Mouse (Mus musculus) hindlimb bud, embryonic 11.5 days (tissue): ENCODE results near the gene Chn2.

Experiments
- DNase-seq: peaks from one replicate; pipeline ENCODE4 v3.0.0-alpha.2; 2012; ENCODE audit warnings: low read depth, low spot score; ENCODE audit errors: extremely low spot score

Chn2 gene

DNA sequence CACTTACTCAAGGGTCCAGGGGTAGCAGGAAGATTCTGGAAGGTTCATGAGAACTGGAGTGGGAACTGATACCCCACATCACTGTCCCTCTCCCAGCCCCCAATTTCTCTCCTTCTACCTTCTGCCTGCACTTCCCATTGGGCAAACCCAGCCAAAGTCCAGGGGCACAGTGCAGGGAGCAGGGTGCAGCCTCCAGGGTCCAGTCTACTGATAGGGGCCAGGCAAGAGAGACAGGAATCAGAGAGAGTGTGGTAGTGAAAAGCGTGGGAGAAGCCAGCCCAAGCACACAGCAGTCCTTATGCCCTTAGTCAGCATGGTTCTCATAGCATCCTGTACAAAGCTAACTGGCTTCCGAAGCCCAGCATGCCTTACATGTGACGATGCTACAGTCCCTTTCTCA lies 187.7 kb downstream of the Chn2 start:
- no peak for DNase-seq

DNA sequence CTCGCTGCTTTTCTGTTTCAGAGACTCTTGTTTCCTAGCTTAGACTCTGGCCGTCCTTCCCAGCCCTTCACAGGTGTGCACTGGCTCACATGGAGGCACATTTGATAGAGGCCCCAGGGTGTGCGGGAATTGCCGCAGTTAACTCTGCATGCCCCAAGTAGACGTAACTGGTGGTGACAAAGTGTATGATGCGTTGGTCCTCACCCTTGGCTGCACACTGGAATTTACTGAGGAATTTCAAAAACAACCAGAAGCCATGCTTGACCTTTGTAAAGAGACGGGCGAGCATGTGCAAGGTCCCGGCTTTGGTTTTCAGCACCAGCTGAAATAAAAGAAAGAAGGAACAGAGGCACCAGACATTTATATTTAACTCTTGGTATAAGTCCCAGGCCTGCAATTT lies 189.1 kb downstream of the Chn2 start:
- no peak for DNase-seq

DNA sequence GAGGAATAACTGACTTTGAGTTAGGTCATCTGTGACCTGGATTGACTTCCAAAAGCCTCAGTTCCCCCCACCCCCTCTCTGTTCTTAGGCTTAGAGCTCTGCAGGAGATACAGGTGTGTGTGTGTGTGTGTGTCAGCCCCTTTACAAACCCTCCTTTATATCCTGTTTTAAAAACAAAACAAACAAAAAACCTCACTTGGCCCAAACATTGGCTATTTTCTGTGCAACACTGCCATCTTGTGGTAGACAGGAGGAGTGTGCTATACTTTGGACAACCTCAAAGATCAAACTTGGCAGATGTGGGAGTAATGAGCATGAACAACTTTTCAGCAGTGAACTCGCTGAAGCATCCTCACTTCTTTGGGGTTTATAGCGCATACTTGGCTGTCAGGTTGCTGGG lies 189.5 kb downstream of the Chn2 start:
- peak; percentile 78 for DNase-seq

DNA sequence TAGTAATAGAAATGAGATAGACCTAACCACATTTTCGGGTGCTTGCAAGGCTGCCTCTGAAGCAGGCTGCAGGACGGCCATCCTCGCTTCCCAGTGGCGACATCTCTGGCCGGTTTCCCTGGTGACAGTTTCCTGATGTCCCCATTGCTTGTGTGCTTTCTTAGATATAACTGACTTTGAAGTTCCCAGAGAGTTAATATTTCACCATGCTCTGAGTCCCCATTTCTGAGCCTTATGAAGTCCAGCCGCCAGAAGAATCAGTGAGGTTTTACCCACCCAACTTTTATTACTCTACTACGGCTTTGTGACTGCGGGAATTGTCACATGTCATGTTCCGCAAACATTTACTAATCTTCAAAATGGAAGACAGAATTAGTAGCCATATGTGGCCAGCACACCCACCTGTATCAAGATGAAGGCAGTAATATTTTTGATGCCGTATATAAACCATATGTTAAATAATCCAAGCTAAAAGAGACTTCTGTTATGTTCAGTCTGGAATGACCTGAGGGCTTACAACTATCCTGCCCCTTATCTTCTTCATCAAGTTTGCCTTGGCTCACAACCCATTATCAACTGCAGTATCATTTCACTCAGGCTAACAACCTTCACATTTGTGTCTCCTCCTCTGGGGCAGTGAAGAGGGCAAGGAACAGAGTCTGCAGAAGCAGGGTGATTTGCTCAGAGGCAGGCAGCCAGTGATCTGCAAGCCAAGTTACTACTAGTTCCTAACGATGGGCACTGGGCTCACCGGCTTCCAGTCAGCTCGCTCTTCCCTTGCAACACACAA lies 192.6 kb downstream of the Chn2 start:
- no peak for DNase-seq

DNA sequence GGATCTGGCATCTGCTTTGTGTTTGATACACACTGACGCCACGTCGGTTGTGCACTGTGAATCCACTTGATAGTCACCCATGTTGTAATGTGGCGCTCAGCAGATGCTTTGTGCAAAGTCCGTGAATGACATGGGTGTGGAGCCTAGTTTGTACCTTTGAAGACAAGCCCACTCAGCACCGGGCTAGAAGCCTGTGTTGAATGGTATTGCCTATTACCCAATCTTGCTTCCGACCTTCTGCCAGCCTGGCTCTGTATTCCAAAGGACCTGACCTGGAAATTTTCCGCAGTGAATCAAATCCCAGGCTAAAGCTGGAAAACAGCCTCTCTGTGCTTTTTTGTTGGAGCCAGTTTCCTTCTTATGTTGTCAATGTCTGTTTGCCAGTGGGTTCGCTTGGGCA lies 197.1 kb downstream of the Chn2 start:
- no peak for DNase-seq

DNA sequence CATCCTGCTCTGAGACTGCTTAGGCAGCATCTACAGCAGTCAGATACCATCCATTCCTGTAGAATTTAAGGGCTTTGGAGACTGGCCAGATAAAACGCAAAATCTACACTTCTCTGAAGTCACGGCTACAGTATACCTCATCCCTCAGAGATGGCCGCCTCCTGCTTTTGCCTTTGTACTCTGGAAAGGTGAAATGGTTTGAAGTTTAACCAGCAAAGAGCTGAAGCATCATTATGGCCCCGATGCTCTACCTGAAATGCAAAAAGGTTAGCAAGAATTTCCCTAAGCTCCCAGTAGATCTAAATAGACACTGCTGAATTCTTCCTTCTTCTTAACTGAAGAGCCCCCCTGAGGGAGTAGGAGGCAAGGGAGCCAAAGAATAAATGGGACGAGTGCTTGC lies 202.4 kb downstream of the Chn2 start:
- DNase-seq, result no peak

DNA sequence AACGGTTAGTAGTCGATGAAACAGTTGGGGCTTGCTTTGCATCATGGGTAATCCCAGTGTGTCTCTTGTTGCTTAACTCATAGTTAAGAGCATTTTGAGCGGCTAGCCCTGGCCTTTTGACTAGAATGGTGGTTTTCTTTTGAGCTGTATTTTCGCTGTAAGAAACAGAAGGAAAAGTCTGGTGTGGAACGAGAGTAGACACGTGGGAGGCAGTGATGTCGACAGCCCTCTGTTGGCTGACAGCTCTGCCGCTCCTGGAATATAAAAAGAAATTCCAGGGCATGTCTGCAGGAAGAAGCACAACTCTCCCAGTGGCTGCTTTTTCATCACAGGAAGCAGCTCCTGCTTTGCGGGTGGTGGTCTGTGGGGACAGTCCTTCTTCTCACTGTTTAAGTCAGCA lies 202.9 kb downstream of the Chn2 start:
- DNase-seq, result no peak

DNA sequence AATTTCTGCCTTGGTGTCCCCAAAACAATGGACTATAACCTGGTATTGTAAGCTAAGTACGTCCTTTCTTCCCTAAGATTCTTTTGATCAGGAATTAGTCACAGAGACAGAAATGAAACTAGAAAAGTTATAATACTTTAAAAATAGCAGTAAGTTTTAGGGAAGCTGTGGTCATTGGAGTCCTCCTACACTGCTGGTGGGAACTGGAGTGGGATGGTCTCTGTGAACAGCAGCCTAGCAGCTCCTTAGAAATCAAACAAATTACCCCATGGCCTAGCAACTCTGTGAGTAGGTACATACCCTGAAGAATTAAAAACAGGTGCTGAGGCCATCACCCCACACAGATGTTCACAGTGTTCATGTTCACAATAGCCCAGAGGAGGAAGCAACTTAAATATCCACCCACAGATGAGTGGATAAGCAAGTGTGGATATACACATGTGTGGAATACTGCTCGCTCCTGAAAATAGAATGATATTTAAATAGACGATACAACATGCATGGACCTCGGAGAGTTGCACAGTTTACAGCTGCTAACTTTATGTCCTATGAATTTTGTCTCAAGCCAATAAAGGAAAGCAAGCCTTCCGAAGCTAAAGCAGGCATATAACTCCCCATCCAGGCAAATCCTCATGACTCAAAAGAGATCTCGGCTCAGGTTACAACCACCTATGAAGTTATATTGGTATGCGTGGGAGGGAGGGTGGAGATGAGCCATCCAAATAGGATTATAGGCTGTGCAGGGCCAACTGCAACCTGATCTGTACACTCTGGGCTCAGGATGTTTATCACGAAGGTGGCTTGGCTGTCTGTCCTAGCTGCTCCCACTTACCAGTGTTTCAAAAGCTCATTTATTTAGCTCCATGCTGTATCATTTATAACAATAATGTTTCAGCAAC lies 209.2 kb downstream of the Chn2 start:
- DNase-seq, result no peak

DNA sequence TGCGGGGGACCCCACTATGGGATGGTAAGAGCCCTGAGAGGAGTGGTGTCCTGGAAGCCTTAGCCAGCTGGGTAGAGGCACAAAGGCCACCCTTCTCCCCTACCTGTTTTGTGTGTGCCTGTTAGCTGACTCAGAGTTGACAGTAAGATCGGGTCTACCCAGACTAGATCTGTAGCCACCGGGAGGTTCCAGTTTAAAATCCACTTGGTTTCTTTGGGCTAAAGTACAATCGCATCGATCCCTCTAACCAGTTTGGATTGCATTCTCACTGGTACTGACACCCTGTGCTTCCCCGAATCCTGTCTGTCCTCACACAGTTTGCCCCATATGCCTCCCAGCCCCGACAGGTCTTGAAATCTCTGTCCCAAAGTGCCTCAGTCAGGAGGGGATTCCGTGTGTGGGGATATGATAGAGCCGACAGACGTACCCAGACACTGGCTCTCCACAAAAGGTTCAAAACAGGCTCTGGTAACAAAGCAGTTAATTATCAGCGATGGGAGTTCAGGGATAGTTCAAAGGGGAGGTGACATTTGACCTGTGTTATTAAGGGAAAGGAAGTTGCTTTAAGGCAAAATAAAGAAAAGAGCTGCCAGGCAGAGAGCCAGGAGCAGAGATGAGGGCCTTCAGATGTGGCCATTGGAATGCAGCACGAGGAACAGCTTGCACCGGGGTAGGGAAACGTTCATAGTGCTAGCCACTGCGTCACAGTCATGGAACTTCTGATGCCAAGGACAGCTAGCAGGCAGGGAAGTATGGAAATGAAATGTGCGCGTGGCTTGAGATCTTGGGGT lies 212.2 kb downstream of the Chn2 start:
- no peak for DNase-seq

DNA sequence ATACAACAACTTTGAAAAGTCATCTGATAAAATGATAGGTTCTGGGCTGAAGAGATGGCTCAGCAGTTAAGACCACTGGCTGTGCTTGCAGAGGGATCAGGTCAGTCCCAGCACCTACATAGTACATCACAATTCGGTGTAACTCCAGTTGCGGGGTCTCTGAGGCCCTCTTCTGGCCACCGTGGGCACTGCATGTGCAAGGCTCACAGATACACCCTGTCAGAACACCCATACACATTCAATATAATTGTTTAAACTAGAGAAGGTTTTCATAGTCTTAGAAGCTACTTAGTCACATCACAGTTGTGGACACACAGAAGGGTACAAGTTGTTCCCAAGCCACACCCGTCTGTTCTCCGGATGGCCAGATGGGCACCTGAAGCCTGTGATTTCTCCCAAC lies 213.9 kb downstream of the Chn2 start:
- no peak for DNase-seq

DNA sequence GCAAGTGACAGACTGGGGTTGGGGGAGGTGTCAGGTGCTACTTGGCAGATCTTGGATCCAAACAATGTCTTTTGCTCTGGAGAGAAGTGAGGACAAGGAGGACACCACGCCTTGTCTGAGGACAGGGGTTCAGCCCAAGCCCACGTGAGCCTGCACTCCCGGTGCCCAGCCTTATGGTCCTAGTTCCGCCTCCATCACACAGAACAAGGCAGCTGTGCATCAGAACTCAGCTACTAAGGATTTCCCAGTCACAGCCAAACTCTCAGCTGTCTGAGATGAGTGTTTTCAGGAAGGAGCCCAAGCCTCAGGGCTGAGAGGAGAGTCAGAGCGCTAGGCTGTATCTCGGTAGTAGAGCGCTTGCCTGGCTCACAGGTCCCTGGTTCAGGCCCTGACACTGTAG lies 214.5 kb downstream of the Chn2 start:
- no peak for DNase-seq

DNA sequence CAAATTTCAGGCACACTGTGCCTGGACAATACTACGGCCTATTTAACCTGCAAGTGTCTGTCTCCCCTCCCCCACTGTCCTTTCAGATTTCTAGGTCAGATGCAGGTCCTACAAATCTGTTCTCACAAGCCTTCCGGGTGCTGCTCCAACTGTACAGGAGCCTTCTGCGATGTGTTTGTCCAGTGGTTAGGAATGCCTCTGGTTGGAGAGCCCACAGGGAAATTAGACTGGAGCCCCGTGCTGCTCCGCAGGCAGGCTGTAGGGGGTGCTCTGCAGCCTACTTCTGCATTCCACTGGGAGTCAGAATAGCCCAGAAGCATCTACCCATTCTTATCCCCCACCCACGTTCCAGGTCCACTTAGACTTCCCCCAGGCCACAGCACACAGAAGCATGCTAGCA lies 215.4 kb downstream of the Chn2 start:
- no peak for DNase-seq

DNA sequence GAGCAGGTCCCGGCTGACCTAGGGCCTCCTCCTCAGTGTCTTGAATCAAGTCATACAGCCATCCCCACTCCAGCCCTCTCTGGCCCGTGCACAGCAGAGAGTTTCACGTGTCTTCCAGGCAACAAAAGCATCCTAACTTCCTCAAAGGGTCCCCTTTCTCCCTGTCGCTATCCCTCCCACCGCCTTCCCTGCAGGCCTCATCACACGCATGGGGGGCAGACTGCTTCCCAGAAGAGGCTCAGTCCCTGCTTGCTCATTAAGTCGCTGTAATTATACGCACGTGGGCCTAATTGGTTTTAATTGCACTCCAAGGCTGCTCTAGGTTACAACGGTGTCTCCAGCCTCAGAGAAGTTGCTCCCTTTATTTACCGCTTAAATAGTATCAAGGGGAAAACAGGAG lies 216.0 kb downstream of the Chn2 start:
- no peak for DNase-seq

DNA sequence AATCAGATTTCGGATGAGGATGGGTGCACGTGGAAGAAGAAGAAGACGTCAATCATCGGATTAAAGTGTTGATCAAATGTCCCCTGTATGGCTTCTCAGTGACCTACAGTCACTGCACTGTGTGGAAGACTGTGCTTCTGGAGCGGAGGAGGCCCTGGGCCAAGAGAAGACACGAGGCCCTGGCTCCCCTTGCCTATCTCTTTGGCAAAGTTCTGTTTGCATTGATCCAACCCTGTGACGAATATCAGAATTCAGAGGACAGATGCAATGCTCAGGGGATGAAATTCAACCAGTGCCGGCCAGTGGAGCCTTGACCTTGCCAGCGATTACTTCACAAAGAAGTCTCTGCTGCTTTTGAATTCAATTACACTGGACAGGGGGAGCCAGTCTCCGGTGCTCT lies 217.0 kb downstream of the Chn2 start:
- DNase-seq, result no peak

DNA sequence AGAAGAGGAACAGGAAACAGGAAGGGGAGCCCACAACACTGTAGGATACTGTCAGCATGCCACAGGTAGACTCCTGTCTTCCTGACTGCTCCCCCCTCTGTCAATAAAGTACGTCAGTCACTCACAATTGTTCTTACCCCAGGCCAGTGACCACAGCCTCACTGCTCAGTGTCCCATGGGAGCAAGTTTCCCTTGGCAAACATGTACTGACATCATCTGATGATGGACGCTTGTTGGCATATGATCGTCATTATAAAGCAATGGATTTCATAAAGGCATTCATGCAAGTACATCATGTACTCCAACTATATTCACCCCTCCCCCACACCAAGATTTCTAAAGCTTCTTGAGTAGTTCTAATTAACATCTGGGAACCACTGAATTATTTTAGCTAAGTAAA lies 218.2 kb downstream of the Chn2 start:
- no peak for DNase-seq

DNA sequence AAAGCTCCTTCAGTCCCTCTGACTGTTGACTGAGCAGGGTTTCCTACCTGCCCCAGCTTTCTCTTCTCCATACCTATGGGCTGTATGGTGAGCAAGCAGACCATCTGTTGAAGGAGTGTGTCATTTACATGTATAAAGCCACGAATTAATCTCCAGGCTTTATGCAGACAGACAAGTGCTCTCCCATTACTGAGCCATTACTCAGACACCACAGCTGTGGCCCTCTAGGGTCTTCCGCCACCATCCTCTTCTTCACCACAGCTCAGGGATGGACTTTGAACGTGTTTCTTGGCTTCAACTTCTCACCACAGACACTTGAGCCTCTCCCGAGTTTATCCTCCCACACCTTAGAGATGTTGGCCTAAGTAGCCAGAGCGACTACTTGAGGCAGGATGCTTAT lies 219.1 kb downstream of the Chn2 start:
- DNase-seq, result no peak

DNA sequence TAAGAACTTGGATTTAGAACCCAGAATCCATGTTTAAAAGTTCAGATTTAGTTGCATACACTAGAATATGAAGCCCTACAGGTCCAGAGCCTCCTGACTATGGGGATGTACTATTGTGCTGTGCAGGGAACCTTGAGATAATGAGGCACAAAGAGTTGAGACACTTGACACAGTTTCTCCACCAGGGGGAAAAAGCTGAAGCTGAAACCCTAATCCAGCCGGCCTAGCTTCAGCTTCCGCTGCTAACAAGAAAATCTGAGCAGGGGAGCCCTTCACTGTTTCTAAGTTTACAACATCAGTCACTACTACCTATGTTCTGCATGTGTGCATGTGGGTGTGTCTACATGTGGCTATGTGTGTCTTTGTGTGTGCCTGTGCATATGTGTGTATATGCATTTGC lies 223.4 kb downstream of the Chn2 start:
- DNase-seq, result no peak

DNA sequence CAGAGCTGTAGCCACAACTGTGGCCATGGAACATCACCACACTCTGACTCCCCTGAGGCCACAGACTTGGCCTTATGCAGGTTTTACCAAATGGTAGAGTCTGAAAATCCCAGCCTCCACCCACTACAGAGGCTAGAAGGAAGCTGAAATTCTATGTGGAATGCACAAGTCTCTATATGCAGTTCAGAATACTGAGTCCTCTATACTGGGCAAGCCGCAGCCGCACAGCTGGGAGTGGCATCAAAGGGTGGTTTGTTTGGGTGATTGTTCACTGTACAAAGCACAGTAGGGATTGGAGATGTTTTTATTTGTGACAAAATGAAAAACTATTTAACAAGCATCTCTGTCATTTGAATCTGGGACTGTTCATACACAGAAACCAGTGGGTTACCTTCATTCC lies 224.5 kb downstream of the Chn2 start:
- DNase-seq, result no peak

DNA sequence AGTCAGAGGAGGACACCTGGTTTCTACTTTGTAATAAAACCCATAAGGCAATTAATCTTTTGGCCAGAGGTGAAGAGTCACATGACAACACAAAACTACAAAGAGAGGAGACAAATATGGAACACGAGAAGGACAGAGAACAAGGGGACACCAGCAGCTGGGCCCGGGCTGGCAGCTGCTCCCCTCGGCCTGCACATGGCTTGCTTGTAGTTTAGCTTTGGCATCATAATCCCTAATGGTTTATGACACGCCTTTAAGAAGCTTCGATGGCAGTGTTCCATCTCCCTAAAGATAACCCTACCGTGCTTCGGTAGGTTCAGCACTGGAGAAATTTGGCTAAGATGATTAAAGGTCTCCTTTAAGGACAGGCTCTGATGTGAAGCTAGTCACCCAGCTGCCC lies 225.2 kb downstream of the Chn2 start:
- DNase-seq, result no peak

DNA sequence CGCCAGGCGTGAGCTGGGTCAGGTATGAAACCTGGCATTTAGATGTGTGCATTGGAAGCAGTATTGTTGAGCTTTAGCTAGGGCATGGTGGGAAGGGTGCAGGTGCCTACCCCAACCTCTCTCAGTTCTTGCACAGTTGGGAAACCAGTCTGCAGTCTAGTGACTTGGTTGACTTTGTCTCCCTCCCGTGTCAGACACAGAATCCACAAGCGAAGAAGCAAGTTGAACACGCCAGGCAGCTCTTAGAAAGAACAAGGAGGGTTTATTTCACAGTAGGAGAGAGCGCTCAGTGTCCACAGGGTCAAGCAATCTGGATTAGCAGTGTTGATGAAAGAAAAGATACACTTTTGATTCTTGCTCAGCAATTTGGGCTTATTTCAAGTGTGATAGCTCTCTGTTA lies 226.0 kb downstream of the Chn2 start:
- no peak for DNase-seq

DNA sequence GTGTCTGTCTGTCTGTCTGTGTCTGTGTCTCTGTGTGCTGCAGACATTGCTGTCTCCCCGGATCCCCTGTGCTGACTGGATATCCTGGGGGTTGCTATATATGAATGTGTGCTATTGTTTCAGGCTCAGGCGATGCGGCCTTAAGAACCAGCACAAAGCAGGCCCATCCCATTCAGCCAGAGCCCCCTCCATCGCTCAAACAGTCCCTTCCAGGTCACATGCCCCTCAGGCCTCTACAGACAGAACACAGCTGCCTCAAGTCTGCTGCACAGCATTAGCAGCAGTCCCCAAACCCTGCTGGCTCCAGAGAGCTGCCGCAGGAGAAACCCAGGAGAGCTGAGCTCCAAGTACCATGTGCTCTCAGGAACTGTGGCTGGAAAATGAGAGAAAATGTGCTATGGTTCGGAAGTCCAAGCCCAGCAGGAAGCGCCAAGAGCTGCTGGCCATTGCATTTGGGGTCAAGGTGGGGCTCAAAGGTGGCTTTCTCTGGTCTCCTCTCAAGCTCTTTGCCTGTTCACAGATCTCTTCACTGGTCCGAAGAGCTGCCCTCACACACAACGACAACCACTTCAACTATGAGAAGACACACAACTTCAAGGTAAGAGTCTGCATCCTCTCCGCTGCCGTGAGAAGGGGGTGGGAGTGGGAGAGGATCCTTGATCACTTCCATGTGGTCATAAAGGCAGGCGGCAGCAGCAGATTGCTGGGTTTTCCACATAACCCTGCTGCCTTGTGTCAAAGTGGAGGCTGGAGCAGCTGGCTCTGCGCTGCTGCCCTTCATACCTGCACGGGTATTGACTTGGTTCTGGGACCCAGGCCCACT lies 233.4 kb downstream of the Chn2 start:
- DNase-seq, result no peak
